ENCODE assay signal across 8 mouse cellular contexts in the genomic region with DNA sequence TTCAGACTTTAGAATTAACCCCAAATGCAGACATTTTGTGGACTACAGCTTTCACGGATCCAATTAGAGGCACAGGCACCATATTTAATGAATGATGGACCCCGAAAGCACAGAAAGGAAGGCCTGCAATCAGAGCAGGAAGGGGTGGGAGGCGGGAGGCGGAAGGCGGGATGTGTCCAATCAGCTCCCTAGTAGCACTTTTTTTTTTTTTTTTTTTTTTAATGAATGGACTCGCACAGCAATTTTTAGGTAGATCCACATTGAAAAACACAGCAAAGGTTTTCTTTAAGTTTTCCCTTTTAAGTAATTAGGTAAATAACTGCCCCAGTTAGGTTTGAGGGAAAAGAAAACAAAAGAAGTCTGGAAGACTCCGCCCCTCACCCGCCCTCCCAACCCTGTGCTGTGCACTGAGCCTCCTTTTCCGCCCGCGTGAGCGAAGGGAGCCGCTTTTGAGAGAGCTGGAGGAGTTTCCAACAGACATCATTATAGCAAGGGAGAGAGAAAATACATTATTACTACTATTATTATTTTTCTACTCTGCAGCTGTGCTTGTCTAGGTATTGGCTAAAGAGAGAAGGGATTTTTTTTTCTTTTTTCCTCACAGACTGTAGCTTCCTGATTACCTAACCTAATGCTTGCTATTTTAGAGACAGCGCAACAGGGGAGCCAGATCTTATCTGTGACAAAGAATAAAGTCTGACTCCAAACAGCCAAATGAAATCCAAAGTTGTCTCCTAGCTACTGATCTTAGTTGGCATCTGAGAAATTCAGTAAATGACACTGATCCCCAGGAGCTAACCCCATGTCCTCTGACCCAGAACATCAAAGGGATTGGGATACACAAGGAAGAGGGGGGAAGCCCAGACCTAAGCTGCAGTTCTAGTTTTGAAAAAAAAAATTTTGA.
DNase-seq lines count a peak whose midpoint lies in the region; ATAC-seq and TF ChIP-seq lines count a peak whose summit lies in the region.

No protein-coding gene starts in this region.

- H3K9me3 ChIP-seq in heart, embryonic 12.5 days (replicated peaks): no peaks in the 10 kb centered on the region
- no peaks in the 10 kb centered on the region for H3K9me3 ChIP-seq in limb, embryonic 15.5 days
- no peaks in the 10 kb centered on the region for H3K9me3 ChIP-seq in neural tube, embryonic 14.5 days (ENCODE audit: control insufficient read depth, low read length)

- no peak overlapping the region for H3K9ac ChIP-seq in heart, embryonic 12.5 days
- no peak overlapping the region for H3K9ac ChIP-seq in limb, embryonic 15.5 days
- no peak overlapping the region for H3K9ac ChIP-seq in neural tube, embryonic 14.5 days (replicated peaks; ENCODE audit: low read depth, low read length)

- WGBS in cerebellum, adult 2 months: 4% methylated on average over 14 of the region's 14 CpGs
- WGBS in heart, embryonic 12.5 days: 25% methylated on average over 14 of the region's 14 CpGs
- 36% methylated on average over 14 of the region's 14 CpGs for WGBS in limb, embryonic 15.5 days
- WGBS in neural tube, embryonic 14.5 days: 33% methylated on average over 14 of the region's 14 CpGs
- WGBS in thymus, adult 2 months: 50% methylated on average over 14 of the region's 14 CpGs

- ATAC-seq in heart, embryonic 12.5 days (ENCODE audit: insufficient number of reproducible peaks, low FRiP score): no peak
- ATAC-seq in limb, embryonic 15.5 days (ENCODE audit: insufficient number of reproducible peaks, low FRiP score, low TSS enrichment, low read depth): no peak
- ATAC-seq in neural tube, embryonic 14.5 days (ENCODE audit: low read depth): peak; percentile 79; the same call in 1 of the 2 replicates

- peak overlapping the region; percentile 58 for H3K4me3 ChIP-seq in cerebellum, adult 2 months (replicated peaks; ENCODE audit: insufficient read depth, low read depth, low read length)
- peak overlapping the region; percentile 36 for H3K4me3 ChIP-seq in heart, embryonic 12.5 days
- H3K4me3 ChIP-seq in limb, embryonic 15.5 days: peak overlapping the region; percentile 19
- peak overlapping the region; percentile 16; the same call in 1 of the 2 replicates for H3K4me3 ChIP-seq in neural tube, embryonic 14.5 days (ENCODE audit: low read depth, low read length)
- H3K4me3 ChIP-seq in thymus, adult 2 months (ENCODE audit: control insufficient read depth, insufficient read depth, low read length): no peak overlapping the region

- TF ChIP-seq POLR2A in cerebellum, adult 2 months (IDR thresholded peaks at IDR 0.05; ENCODE audit: borderline replicate concordance, insufficient read depth, low read length): no peak
- TF ChIP-seq POLR2A in thymus, adult 2 months (IDR thresholded peaks at IDR 0.05; ENCODE audit: control insufficient read depth, extremely low read depth, insufficient read depth, low read length, poor library complexity): no peak

- no peaks in the 10 kb centered on the region for H3K27me3 ChIP-seq in cerebellum, adult 2 months (ENCODE audit: control insufficient read depth, insufficient read depth, low read length)
- H3K27me3 ChIP-seq in heart, embryonic 12.5 days (replicated peaks): no peaks in the 10 kb centered on the region
- H3K27me3 ChIP-seq in limb, embryonic 15.5 days: no peaks in the 10 kb centered on the region
- no peaks in the 10 kb centered on the region for H3K27me3 ChIP-seq in neural tube, embryonic 14.5 days (ENCODE audit: control insufficient read depth, insufficient read depth, low read length)
- no peaks in the 10 kb centered on the region for H3K27me3 ChIP-seq in thymus, adult 2 months (ENCODE audit: control insufficient read depth, insufficient read depth, low read length)

- no peak for TF ChIP-seq CTCF in cerebellum, adult 2 months (IDR thresholded peaks at IDR 0.05; ENCODE audit: borderline replicate concordance, insufficient read depth, low read depth, low read length)
- TF ChIP-seq CTCF in thymus, adult 2 months (IDR thresholded peaks at IDR 0.05; ENCODE audit: borderline replicate concordance, control insufficient read depth, extremely low read depth, insufficient read depth, low read length, poor library complexity): no peak

- no peaks in the 10 kb centered on the region for H3K4me1 ChIP-seq in cerebellum, adult 2 months (ENCODE audit: control insufficient read depth, insufficient read depth, low read length)
- no peaks in the 10 kb centered on the region for H3K4me1 ChIP-seq in heart, embryonic 12.5 days (replicated peaks)
- H3K4me1 ChIP-seq in limb, embryonic 15.5 days: no peaks in the 10 kb centered on the region
- no peaks in the 10 kb centered on the region for H3K4me1 ChIP-seq in neural tube, embryonic 14.5 days (ENCODE audit: control insufficient read depth, insufficient read depth, low read length)
- H3K4me1 ChIP-seq in thymus, adult 2 months (replicated peaks; ENCODE audit: control insufficient read depth, insufficient read depth, low read length): no peaks in the 10 kb centered on the region

- peak; percentile 13 to 21 for DNase-seq in cerebellum, adult 2 months
- DNase-seq in cerebellum, adult 9-11 months: no peak
- DNase-seq in brain, adult 2 months (ENCODE audit: low read depth, low spot score): peak; percentile 61
- DNase-seq in thymus, adult 2 months: no peak
- DNase-seq in ovary, postnatal 14 days (ENCODE audit: low spot score): no peak

- H3K4me2 ChIP-seq in heart, embryonic 12.5 days: peak overlapping the region; percentile 60
- peak overlapping the region; percentile 26; the same call in 1 of the 2 replicates for H3K4me2 ChIP-seq in limb, embryonic 15.5 days
- H3K4me2 ChIP-seq in neural tube, embryonic 14.5 days (ENCODE audit: low read depth, low read length): peak overlapping the region; percentile 41

- no peak overlapping the region for H3K27ac ChIP-seq in cerebellum, adult 2 months (ENCODE audit: insufficient read depth, low read length)
- no peak overlapping the region for H3K27ac ChIP-seq in heart, embryonic 12.5 days (ENCODE audit: poor library complexity, severe bottlenecking)
- H3K27ac ChIP-seq in limb, embryonic 15.5 days: no peak overlapping the region
- H3K27ac ChIP-seq in neural tube, embryonic 14.5 days (ENCODE audit: low read depth, low read length): no peak overlapping the region
- H3K27ac ChIP-seq in thymus, adult 2 months (ENCODE audit: control insufficient read depth, insufficient read depth, low read length): no peak overlapping the region

- no peaks in the 10 kb centered on the region for H3K36me3 ChIP-seq in heart, embryonic 12.5 days
- no peaks in the 10 kb centered on the region for H3K36me3 ChIP-seq in limb, embryonic 15.5 days
- H3K36me3 ChIP-seq in neural tube, embryonic 14.5 days (ENCODE audit: control insufficient read depth, insufficient read depth, low read length): no peaks in the 10 kb centered on the region
- H3K36me3 ChIP-seq in thymus, adult 2 months (ENCODE audit: control insufficient read depth, insufficient read depth, low read length): no peaks in the 10 kb centered on the region

Comparison
In these comparisons a context has a peak if more than half of its experiments do, and no peak if none do; other contexts are left out.
1. DNase-seq: peak in cerebellum, adult 2 months (2 of 2) and brain, adult 2 months (single experiment); none in cerebellum, adult 9-11 months (single experiment), thymus, adult 2 months (single experiment) and ovary, postnatal 14 days (single experiment).
2. Peak in every context shown above with its lines, with median percentiles within 50 percentile points of each other: H3K4me2 ChIP-seq.